Mouse (Mus musculus) thymus, adult 2 months (tissue): ENCODE measurements at regions not wholly inside any gene's neighbourhood (a gene's known extent, or its start where the extent isn't known, plus 50 kb on each side); places are given as distances from the start of the nearest gene placed in this dataset.

Experiments used
- CTCF ChIP-seq: fragments of 200-500 bp; IDR thresholded peaks from 2 replicates; pipeline ENCODE4 v1.5.1; 2012; ENCODE audit warnings: mild to moderate bottlenecking, control low read depth, low read length, moderate library complexity, borderline replicate concordance; ENCODE audit not compliant: control insufficient read depth, poor library complexity, insufficient read depth; ENCODE audit errors: extremely low read depth
- POLR2A ChIP-seq: fragments of 200-500 bp; IDR thresholded peaks from 2 replicates; pipeline ENCODE4 v1.6.1; 2012; ENCODE audit warnings: mild to moderate bottlenecking, low read length, control low read depth, moderate library complexity; ENCODE audit not compliant: control insufficient read depth, poor library complexity, insufficient read depth; ENCODE audit errors: extremely low read depth

- TF ChIP-seq POLR2A (no peak), CTCF (no peak)
These were observed 50.5 kb upstream of the Ednra start for GRCm38 (mm10) chr8:77774551-77775335.
